Mouse (Mus musculus): ENCODE data around the gene Tmem131.
A peak's percentile ranks its signal among the peaks of the same experiment; 100 is the strongest.

Tmem131 gene

DNA sequence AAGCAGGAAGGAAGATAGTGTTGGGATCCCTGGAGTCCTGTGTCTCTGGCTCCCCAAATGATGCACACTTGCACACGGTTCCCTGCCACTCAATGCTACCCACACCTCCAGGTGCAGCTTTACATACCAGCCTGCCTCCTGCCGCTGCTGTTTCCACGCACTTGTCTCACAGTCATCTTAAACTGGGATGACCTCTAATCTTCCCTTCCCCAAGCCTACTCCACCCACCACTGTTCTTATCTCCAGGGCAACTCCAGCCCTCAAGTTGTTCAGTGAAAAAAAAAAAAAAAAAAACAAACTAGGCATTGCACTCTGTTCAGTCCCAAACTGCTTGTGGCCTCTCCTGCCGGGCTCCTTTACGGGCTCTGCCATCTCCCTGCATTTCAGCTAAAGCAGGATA lies at the start of gene Tmem131:
Gene Tmem131 (minus strand): TSS at position 14 of the 400 bp plus-strand sequence.
- DNase-seq (ENCODE audit: extremely low spot score, low spot score) = no peak

DNA sequence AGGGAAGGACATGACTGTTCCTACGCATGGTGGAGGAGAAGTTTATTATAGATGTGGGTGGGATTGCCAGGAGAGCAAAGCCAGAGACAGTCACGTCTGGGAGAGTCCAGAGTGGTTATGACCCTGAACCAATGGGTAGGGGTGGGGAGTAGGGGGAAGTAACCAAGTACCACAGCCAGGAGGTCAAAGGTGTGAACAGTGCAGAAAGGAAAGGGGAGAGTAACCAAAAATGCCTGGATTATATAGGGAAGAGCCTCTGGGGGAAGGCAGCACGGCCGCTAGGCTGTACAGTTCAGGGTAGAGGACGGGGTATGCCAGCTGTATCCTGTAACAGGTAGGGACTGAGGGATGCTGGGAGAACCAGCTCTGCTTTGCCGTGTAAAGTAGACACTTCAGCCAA lies 45.1 kb upstream of the Tmem131 start:
- DNase-seq (ENCODE audit: extremely low spot score, low spot score) = no peak

DNA sequence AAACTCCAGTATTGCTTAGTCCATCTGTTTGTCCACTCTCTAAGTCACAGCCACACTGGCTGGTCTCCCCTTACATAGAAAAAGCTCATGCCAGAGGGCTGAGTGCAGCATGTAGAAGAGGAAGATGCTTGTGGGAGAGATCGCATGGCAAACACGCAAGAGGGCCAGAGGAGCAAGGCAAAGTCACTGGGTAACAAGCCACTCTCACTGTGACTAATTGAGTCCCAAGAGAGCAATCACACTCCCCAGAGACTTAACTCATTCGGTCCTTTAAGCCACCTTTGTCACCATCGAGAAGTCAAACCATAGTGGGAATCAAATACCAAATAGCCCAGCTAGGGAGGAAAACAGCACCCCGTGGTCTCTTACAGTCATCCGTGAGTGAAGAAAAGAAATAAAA lies 44.7 kb upstream of the Tmem131 start:
- no peak for DNase-seq (ENCODE audit: extremely low spot score, low spot score)

GRCm38 (mm10) chr1:36987172-36988148 lies 44.0 kb upstream of the Tmem131 start:
- DNase-seq (ENCODE audit: extremely low spot score, low spot score) = no peak

DNA sequence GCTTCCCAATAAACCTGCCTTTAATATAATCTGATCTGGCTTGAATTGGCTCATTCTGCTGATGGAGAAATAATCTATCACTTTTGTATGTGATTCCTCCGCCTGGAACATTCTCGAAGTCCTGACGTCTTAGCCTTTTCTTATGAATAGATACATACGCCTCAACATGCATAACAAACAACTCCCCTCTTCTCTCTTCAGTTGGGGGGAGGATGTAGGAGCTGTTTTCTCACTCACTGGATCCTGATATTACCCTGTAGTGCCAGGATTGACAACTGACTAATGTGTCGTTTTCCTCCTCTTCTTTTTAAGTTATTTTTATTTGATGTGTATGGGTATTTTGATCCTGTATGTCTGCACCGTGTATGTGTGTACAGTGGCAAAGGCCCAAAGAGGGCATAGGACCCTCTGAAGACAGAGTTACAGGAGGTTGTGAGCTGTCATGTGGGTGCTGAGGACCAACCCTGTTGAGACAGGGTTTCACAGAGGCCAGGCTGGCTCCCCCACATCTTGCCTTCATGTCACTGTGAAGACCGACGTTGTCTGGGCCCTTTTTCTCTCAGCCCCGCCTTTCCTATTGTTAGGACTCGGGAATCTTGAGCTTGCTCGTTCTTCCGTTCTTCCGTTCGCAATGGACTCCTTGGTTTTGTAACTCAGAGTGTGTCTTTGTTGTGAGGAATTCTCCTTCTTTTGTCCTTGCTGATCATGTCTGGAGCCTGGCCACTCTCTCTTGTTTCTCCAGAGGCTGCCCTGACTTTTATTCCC lies 43.1 kb upstream of the Tmem131 start:
- DNase-seq (ENCODE audit: extremely low spot score, low spot score) = no peak

DNA sequence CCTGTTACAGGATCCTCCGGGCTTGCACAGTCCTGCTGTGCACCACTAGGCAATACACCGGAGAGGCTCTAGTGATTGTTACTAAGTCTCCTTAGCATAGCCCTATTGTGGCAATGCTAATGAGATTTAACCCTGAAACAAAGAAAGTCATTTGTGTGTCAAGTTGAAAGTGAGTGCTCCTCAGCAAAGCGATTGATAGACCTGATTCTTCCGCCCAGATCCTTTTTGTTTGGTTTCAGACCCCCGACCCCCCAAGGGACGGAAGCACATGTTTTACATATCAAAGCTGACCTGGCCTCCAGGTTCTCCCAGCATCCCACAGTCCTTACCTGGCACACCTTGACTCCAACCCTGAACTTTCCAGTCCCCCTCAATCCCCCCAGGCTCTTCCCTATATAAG lies 42.4 kb upstream of the Tmem131 start:
- DNase-seq (ENCODE audit: extremely low spot score, low spot score) = no peak

DNA sequence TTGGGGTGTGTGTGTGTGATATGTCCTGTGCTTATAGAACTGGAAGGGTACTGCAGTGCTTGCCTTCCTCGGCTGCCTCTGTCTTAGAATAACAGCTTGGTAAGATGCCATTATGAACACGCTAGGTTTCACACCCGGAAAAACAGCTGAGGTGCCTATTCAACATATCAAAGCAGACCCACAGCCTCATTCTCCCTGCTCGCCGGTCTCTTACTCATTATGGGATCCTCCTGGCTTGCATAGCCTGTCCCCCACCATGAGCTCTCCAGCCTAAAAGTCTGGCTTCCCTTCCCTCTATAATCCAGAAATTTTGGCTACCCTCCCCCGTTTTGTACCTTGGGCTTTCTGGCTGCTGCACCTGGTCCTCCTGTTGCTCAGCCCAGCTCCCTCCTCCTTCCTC lies 40.9 kb upstream of the Tmem131 start:
- no peak for DNase-seq (ENCODE audit: extremely low spot score, low spot score)

DNA sequence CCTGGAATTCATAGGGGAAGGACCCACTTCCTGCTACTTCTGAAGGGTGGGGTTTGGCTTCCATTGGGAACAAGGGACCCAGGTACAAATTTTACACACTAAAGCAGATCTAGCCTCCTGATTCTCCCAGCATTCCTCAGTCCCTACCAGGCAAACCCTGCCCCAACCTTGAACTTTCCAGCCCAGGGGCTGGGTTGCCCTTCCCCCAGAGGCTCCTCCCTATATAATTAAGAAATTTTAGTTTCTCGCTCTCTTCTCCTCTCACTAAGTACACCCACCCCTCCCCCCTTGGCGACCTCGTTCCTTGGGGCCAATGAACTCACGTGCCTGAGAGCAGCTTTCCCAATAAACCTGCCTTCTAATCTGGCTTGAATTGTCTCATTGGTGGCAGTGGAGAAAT lies 40.3 kb upstream of the Tmem131 start:
- no peak for DNase-seq (ENCODE audit: extremely low spot score, low spot score)

GRCm38 (mm10) chr1:36982191-36982961 lies 38.9 kb upstream of the Tmem131 start:
- no peak for DNase-seq (ENCODE audit: extremely low spot score, low spot score)

DNA sequence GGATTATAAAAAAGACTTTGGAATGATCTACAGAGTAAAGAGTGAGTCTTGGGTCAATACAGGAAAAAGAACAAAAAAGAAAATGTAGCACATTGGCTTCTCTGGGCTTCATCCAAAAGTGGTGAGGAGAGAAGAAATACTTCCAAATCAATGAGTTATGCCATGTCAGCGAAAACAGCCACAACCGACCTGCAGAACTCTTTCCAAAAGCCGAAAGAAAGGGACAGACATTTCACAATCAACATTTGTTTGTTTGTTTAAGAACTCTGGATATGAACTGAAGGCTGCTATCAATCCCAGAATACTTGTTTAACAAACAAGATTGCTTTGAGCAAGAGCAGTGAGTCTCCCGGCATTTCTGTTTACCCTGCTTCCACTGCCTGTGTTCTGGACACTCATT lies 33.3 kb upstream of the Tmem131 start:
- DNase-seq (ENCODE audit: extremely low spot score, low spot score) = no peak

- no peak for DNase-seq (ENCODE audit: extremely low spot score, low spot score)
These were observed 27.6 kb upstream of the Tmem131 start for GRCm38 (mm10) chr1:36970918-36971617.

DNA sequence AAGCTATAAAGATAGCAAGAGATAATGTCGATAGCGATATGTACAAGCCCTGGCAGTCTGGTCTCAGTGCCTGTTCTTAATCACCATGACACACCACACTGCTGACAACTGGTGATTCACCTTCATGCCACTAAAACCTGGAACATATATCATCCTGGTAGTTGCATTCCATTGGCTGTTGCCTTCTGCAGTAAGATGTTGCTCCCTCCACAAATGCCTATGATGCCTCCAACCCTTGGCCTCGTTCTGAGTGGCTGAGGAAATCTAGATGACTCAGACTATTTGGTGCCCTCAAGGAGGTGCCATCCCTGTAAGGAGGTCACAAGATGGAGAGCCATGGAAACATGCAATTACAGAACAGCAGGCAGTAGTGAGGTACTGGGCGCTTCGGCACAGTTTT lies 22.4 kb upstream of the Tmem131 start:
- DNase-seq (ENCODE audit: extremely low spot score, low spot score) = no peak

- no peak for DNase-seq (ENCODE audit: extremely low spot score, low spot score)
These were observed 19.1 kb upstream of the Tmem131 start for GRCm38 (mm10) chr1:36962379-36963176.

- no peak for DNase-seq (ENCODE audit: extremely low spot score, low spot score)
These were observed 17.2 kb upstream of the Tmem131 start for GRCm38 (mm10) chr1:36960509-36961222.

GRCm38 (mm10) chr1:36949591-36950184 lies 6.2 kb upstream of the Tmem131 start:
- DNase-seq (ENCODE audit: extremely low spot score, low spot score) = no peak

DNA sequence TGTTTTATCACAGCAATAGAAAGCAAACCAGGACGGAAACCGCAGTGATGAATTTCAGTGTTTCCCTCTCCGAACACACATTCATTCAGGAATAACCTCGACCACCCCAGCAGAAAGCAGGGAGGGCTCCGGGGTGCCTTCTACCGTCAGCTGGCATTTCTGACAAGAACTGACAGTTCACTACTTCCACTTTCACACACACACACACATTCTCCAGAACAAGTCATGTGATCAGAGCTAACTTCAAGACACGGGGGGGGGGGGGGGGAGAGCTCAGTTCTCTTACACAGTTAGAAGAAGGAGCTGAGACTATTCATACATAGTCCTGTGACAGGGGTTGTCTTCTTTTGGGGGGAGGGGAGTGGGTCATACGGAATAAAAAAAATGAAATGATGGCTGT lies 4.0 kb upstream of the Tmem131 start:
- DNase-seq (ENCODE audit: extremely low spot score, low spot score) = no peak

DNA sequence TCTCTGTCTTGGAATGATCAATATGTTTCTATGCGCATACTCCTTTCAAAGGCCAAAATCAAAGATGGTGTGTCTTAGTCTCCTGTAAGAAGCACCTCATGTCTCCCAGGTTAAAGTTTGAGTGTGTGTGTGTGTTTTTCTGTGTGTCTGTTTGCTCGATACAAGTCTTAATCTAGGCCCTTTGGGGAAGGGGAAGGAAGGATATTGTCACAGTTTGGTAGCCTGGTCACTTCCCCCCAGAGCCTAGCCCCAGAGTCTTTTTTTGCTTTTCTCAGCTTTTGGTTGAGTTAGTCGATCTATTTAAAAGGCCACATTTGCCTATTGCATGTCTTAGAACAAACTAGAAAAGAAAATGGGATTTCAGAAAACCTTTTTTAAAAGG lies 3.1 kb downstream of the Tmem131 start:
- no peak for DNase-seq (ENCODE audit: extremely low spot score, low spot score)

DNA sequence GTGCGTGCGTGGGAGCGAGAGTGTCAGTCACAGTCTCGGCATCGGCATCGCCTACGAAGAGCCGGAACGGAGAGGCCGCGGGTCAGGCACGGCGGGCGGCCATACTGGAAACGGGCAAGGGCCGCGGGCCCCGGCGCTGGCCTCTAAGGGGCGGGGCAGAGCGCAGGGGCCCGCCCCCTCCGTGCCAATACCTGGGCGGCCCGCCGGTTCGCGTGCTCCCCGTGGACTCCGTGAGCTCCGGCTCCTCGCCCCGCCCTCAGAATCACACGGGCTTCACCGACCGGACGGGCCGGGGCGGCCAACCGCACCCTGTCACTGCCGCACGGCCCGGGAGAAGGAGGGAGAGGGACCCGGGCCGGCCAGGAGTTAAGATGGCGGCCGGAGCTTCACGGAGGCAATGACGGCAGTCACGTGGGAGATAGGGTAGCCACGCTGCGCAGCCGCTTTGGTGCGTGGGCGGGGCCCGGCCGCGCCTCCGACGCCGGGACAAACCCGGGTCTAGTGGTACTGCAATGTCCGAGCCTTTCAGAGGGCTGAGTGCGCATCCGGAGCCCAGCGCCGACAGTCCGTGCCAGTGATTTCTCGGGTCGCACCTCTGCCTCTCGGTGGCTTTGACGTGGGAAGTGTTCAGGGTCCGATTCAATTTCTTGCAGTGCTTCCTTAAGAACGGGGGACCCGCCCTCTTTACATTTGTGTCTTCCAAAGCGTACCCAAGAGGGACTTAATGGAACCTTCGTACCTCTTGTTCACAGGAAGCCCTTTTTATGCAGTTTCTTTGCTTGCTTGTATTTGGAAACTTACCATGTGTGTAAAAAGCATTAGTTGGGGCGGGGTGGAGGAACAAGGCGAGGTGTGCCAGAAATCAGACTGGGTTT lies 3.7 kb downstream of the Tmem131 start:
- DNase-seq (ENCODE audit: extremely low spot score, low spot score) = peak; percentile 94

All from neural tube, embryonic 10.5 days (tissue).